Mouse (Mus musculus) small intestine, adult 2 months (tissue): ENCODE results near the gene Ppp1r14b.

Experiments
- CTCF ChIP-seq: fragments of 200-500 bp; IDR thresholded peaks from 2 replicates; pipeline ENCODE4 v1.5.1; 2012; ENCODE audit warnings: low read depth, mild to moderate bottlenecking, control low read depth, inconsistent platforms, low read length, moderate library complexity, mixed read lengths; ENCODE audit not compliant: insufficient replicate concordance, insufficient read length; ENCODE audit errors: extremely low read depth
- POLR2A ChIP-seq: fragments of 200-500 bp; IDR thresholded peaks from 2 replicates; pipeline ENCODE4 v1.6.1; 2012; ENCODE audit warnings: low read depth, mild to moderate bottlenecking, control low read depth, inconsistent platforms, low read length, moderate library complexity

GRCm38 (mm10) chr19:6949951-6950350, 24.8 kb upstream of the Ppp1r14b start:
- TF ChIP-seq POLR2A (no peak), CTCF (no peak)
